Mouse (Mus musculus) megakaryocyte progenitor cell, adult 5-6 weeks (primary cell): Measurements from ENCODE around the gene 1700092M07Rik. TPM values are rescaled to one million over a fixed set of nuclear protein-coding genes. Genes with fewer than 3 reads are reported as not detected.

Experiments used
- ATAC-seq: replicated peaks from 2 replicates; pipeline ENCODE4 v1.8.0; 2016; ENCODE audit warnings: mild to moderate bottlenecking, moderate TSS enrichment, inconsistent platforms; ENCODE audit not compliant: poor library complexity
- total RNA-seq, 2 experiments: library from RNA; stranded (forward) in 1 of 2; stranded (reverse) in 1 of 2; fragments of 157-497, 149-512 nt in 1 of 2; fragments of 200-1000 nt in 1 of 2; gene quantifications; 2 replicates each; pipeline versions ENCODE4 v1.2.3 to v1.2.4; 2015 to 2017

1700092M07Rik gene
- total RNA-seq (2015) (1.2 and 4.4 TPM in 2 replicates), total RNA-seq (2017) (not detected in 2 replicates)

GRCm38 (mm10) chr19:8740603-8741002, at the start of gene 1700092M07Rik:
1700092M07Rik (plus strand) TSS chr19:8740718.
- ATAC-seq, result no peak

- ATAC-seq, result no peak
Observed at GRCm38 (mm10) chr19:8691871-8692539, 48.5 kb upstream of the 1700092M07Rik start.

DNA sequence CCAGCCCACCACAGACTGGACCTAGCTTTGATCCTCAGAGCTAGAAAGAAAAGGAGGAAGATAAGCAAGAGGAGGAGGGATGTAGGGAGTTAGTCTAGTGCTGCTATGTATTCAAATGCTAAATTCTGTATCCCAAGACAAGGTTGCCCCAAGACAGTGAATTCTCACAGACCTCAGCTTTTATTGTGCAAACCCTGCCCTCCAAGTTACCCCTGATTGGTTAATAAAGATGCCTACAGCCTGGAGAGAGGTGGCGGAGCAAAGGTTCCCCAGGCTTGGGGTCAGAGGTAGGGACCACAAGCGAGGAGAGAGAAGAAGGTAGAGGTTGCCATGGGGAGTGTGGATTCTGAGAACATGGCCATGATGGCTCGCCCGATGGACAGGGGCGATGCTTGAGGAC, 47.8 kb upstream of the 1700092M07Rik start:
- ATAC-seq, result no peak

DNA sequence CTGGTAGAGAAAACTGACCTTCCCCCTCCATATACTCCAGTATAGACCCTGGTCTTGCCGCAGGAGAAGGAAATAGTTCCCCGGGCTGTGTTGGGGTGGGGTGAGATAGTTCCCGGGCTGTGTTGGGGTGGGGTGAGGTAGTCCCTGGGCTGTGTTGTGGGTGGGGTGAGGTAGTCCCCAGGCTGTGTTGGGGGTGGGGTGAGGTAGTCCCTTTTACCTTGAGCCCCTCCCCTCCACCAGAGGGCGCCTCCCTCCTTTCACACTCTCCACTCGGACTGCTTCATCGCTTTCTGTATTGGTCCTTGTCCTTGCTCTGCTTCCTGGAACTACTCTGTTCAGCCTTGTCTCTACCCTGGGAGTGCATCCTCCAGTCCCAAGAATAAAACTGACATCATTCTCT, 45.2 kb upstream of the 1700092M07Rik start:
- peak; percentile 91 for ATAC-seq

DNA sequence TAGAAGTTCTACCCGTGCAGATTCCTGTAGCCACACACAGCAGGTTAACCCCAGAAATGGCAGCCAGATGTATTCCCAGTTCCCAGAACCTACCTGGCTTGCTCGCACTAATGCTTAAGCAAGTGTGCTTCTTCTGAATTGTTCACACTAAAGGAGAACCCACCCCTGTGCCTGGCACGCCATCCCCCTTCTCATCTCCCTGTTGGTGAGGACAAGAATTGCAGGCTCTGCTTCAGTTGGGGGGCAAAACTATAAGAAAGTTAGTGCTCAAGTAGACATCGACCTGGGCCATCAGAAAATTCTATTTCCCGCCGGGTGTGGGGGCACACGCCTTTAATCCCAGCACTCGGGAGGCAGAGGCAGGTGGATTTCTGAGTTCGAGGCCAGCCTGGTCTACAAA, 40.9 kb upstream of the 1700092M07Rik start:
- ATAC-seq, result no peak

DNA sequence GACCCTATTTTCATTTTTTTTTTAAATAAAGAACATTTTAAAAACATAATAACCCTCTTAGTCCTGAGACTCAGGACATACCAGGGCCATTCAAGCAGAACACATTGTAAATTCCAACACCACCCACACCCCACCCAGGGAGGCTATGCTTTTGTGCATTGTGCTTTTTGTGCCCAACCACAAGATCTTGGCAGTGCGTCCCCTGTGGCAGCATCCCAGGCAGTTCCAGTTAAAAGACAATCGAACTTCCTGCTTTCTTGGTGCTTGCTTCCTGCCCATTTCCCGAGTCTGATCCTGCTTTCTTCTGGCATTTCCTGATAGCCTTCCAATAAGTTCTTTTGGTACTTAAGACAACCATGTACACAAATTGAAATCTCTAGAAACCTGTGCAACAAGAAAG, 38.1 kb upstream of the 1700092M07Rik start:
- ATAC-seq, result no peak

- ATAC-seq, result no peak
Observed at GRCm38 (mm10) chr19:8703571-8703970, 36.9 kb upstream of the 1700092M07Rik start.

GRCm38 (mm10) chr19:8705026-8705708, 35.4 kb upstream of the 1700092M07Rik start:
- no peak for ATAC-seq

GRCm38 (mm10) chr19:8706132-8706667, 34.3 kb upstream of the 1700092M07Rik start:
- ATAC-seq, result no peak

DNA sequence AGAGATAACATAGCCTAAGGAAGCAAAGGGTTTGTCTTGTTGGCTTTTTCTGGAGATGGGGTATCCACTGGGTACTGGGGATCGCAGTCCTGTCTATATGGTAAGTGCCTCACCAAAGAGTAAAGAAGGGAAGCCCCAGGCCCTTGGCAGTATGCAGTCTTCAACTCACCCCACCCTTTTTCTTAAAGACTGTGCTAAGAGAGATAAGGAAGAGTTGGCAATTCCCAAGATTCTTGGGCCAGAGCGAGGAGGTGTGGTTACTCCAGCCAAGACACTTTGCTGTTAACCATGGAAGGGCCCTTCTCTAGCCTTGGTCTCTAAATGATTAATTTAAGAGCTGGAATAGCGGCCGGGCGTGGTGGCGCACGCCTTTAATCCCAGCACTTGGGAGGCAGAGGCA, 33.6 kb upstream of the 1700092M07Rik start:
- no peak for ATAC-seq

DNA sequence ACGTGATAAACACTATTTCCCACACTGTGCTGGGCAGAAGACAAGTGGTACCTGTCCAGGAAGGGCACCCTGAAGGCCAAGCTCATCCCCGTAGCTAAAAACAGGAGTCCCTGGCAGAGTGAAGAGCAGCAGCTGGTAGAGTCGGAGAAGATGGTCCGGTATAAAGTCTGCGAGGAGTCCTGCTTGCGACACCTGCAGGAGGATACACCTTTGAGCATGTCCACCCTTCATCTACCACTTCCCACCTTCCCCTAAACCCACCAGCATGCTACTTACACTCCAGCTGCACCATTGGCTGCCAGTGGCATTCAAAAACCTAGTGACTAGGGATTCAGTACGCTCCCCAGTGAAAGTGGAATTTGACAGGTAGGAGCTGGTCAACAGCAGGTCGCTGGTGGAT, 31.6 kb upstream of the 1700092M07Rik start:
- ATAC-seq, result no peak

- no peak for ATAC-seq
Observed at GRCm38 (mm10) chr19:8710057-8710456, 30.5 kb upstream of the 1700092M07Rik start.

GRCm38 (mm10) chr19:8711506-8711905, 29.0 kb upstream of the 1700092M07Rik start:
- ATAC-seq, result no peak

DNA sequence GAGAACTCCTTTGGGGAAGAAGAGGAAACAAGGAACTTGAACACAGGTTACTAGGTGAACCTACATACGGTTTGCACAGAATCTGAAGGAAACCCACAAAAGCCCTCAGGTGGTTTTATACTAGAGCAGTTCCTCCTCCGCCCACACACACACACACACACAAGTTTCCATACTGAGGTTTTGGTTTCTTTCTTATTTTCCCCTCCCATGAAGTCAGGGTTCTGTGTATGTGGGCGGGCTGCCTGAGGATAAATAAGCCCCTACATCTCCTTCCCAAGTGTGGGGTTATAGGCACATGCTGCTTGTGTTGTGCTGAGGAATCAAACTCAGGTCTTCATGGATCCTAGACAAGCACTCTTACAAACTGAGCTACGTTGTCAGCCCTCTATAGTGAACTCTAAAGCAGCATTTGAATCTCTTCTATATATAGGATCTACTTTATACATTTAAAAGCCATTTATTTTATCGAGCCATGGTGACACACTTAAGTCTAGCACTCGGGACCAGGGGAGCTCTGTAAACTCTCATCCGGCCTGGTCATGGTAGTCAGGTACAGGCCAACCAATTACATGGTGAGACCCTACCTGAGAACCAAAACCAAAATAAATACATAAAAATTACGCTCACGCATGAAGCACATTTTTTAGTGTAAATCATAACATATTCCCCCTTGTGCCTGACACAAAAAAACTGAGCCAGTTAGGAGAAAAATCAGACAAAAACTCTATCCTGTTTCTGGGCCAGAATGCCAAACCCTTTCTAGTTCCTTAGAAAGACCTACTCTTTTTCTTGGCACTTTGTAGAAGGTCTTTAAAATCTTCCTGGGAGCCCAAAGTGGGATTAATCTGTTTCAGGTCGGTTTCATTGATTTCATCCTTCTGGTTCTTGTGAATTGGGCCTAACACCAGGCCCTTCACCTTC, 28.3 kb upstream of the 1700092M07Rik start:
- ATAC-seq, result no peak

- ATAC-seq, result peak; percentile 71
Observed at GRCm38 (mm10) chr19:8712870-8713305, 27.6 kb upstream of the 1700092M07Rik start.

DNA sequence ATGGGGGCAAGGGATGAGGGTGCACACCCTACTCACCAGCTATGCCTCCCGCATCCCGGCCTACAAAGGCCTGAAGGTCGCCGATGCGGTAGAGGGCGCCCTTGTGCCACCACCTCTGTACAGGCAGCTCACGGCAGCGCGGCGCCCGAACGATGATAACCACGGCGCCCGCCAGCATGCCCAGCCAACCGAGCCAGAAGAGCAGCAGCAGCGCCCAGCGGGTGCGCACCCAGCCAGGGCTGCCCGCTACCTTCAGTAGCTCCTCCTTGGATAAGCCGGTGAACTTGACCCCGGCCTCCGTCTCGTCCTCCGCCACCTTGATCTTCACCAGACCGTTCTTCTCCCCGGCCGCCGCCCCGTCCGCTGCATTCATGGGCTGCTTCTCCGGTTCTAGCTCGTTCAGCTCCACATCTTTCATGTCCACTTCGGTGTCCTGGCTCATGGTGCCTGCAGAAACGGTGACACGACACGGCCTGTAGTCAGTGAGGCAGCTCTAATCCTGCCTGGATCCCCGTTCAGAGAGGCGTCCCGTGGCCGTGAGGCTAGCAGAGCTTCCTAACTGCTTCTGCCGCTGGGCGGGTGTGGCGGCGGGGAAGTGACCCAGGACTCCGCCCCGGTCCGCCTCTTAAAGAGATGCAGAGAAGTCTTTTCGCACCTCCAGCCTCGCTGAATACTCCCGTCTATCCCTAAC, 27.1 kb upstream of the 1700092M07Rik start:
- peak; percentile 71 for ATAC-seq

- ATAC-seq, result peak; percentile 16
Observed at GRCm38 (mm10) chr19:8713997-8714652, 26.4 kb upstream of the 1700092M07Rik start.

GRCm38 (mm10) chr19:8714653-8715481, 25.7 kb upstream of the 1700092M07Rik start:
- ATAC-seq, result peak; percentile 18; the same call in 1 of the 2 replicates
